Mouse (Mus musculus): Measurements from ENCODE around the gene Adamts6. TPM values are rescaled to one million over a fixed set of nuclear protein-coding genes. Genes with fewer than 3 reads are reported as not detected.

The Adamts6 gene
- polyA plus RNA-seq, 1 experiment from 2014 or later: 4.5 TPM

DNA sequence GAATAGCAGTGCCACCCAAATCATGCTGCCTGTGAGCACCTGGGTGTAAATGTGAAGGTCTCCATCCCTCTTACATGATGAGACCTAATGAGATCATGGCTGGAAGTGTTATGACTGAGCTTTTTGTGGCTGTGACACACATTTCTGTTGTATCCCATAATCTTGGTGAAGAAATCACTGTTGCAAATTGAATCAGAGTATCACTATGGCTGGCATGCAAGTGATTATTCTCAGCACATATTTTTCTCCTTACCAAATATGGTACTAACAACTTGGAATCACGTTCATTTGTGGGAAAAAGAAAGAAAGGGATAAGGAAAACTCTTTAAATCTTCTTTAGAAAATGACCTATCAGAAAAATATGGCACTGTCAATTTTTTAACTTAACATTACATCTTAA lies 180.4 kb downstream of the Adamts6 start:
- H3K9ac ChIP-seq (replicated peaks): no peak overlapping the region
- H3K9me3 ChIP-seq: no peaks in the 10 kb centered on the region
- WGBS: 68% methylated on average over 1 of the region's 1 CpGs
- no peak overlapping the region for H3K4me2 ChIP-seq
- H3K36me3 ChIP-seq: peaks cover 16% of the 10 kb centered on the region
- no peaks in the 10 kb centered on the region for H3K27me3 ChIP-seq
- ATAC-seq (ENCODE audit: insufficient number of reproducible peaks, insufficient read depth, low FRiP score, low TSS enrichment, low read depth): no peak
- no peaks in the 10 kb centered on the region for H3K4me1 ChIP-seq (replicated peaks)
- H3K27ac ChIP-seq: no peak overlapping the region
- H3K4me3 ChIP-seq (replicated peaks): no peak overlapping the region

DNA sequence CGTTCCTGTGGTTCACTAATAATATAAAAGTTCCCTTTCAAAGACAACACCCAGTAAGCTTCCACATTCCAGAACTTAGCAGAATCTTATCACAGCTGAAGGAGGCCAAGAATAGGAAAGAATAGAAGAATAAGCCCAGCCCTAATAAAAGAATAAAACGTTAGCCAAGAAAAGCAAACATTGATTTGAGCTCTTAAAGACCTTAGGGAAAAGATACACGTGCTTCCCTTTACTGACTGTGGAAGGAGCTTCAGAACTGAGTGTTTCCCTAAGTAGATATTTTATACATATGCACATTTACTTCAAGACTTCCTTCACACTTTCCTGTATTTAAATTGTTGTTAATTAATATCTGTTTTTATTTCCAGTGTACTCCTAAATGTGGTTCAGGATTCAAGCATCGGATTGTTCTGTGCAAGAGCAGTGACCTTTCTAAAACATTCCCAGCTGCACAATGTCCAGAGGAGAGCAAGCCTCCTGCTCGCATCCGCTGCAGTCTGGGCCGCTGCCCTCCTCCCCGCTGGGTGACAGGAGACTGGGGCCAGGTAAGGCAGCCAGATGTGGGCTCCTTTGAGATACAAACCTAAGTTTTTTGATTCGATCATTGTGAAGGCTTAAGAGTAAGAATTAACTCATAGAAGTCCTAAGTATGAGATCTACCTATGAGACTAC lies 188.8 kb downstream of the Adamts6 start:
- 80% methylated on average over 9 of the region's 9 CpGs for WGBS
- Histone ChIP-seq H3K4me3 (replicated peaks) (no peak overlapping the region), H3K36me3 (peaks cover 18% of the 10 kb centered on the region), H3K9ac (replicated peaks) (no peak overlapping the region), H3K27ac (no peak overlapping the region), H3K9me3 (no peaks in the 10 kb centered on the region), H3K4me2 (no peak overlapping the region), H3K27me3 (no peaks in the 10 kb centered on the region), H3K4me1 (replicated peaks) (no peaks in the 10 kb centered on the region; the same call in 1 of the 2 replicates)
- no peak for ATAC-seq (ENCODE audit: insufficient number of reproducible peaks, insufficient read depth, low FRiP score, low TSS enrichment, low read depth)

DNA sequence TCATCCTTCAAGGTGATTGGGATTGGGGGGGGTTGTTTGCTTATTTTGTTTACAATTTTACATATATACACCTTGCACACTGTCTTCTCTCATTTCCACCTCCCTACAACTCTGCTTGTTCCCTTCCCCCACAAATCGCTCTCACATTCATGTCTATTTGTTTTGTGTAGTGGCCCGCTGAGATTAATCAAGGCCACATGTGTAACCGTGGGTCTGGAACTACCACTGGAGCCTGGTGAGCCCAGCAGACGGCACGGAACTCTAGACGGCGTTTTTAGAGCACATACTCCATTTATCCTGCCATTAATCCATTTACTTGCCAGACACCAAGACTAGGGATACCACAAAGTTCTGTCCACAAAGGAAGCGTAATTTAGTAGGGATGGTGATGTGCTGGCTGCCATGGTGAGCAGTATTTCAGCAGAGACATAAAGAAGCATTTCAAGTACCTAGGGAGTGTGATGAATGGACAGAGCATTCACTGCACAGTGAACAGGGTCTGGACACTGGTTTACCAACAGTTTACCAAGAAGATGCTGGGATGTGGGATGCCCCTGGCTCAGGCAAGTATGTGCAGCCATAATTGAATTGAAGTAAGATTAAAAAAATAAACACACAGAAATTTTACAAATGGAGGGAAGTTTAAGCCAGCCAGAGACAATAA lies 194.9 kb downstream of the Adamts6 start:
- Histone ChIP-seq H3K9ac (replicated peaks) (no peak overlapping the region), H3K4me2 (no peak overlapping the region; the same call in 1 of the 2 replicates), H3K4me1 (replicated peaks) (peaks cover 11% of the 10 kb centered on the region), H3K36me3 (peaks cover 6% of the 10 kb centered on the region), H3K9me3 (no peaks in the 10 kb centered on the region), H3K4me3 (replicated peaks) (no peak overlapping the region), H3K27me3 (no peaks in the 10 kb centered on the region), H3K27ac (peak overlapping the region; percentile 80)
- peak; percentile 37; the same call in 1 of the 2 replicates for ATAC-seq (ENCODE audit: insufficient number of reproducible peaks, insufficient read depth, low FRiP score, low TSS enrichment, low read depth)
- WGBS: 15% methylated on average over 8 of the region's 8 CpGs

DNA sequence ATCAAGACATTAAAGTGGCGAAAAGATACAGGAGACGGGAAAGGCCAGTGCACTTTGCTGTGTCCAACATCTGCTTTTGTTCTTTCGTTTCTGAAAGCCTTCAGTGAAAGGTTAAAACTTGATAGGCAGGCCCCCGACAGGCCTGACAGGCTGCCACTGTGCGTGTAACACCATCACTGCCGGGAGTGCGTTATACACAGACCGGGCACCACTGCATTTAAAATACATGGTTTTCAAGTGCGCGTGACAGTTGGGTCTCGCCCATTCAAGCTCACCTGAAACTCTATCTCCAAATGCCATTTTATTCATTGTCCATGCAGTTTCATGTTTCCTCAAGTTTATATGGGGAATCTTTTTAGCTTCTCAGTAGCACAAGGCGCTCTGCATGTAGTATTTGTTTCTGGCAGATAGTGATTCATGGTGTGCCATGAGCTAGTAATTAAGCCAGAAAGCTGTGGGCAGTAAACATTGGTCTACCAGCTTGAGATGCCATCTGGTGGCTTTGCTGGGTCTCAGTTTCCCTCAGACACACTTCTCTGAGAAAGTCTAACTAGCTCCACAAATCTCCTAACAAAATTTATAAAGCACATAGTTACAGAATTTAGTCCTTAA lies 195.6 kb downstream of the Adamts6 start:
- H3K9ac ChIP-seq (replicated peaks): no peak overlapping the region
- ATAC-seq (ENCODE audit: insufficient number of reproducible peaks, insufficient read depth, low FRiP score, low TSS enrichment, low read depth): no peak
- no peak overlapping the region for H3K4me2 ChIP-seq
- 55% methylated on average over 12 of the region's 12 CpGs for WGBS
- H3K4me3 ChIP-seq (replicated peaks): no peak overlapping the region
- no peaks in the 10 kb centered on the region for H3K9me3 ChIP-seq
- peak overlapping the region; percentile 80 for H3K27ac ChIP-seq
- H3K27me3 ChIP-seq: no peaks in the 10 kb centered on the region
- peaks cover 6% of the 10 kb centered on the region for H3K36me3 ChIP-seq
- H3K4me1 ChIP-seq (replicated peaks): peaks cover 11% of the 10 kb centered on the region

DNA sequence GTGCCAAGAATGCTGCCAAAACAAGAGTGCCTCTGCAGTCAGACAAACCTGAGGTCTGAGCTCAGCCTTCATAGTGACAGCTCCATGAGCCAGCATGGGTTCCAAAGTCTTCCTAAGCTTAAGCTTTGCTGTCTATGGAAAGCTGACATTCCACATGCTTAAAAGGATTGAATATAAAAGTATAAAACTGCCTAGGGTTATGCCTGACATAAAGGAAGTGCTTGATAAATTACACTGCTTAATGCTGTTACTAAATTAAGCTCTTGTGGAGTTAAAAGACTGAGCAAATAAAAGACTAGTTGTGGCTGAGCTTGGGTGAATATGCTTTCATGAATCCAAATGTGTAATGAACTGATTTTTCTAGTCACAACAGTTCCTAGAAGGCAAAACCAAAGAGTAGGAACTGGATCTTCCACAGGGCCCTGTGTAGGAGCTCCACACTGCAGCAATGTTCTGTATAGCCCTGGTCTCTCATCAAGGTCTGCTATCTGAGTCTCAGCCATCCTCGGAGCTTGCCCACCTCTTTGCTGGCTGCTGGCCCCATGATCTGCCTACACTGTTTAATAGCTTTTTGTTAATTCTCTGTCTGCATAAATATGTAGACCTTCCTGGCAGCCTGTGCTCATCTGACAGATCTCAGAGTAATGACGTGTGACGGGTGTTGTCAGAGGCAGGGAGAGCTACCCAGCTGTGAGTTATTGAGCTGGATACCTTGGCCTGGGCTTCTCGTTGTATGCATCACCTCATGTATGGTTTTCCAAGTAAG lies 203.6 kb downstream of the Adamts6 start:
- Histone ChIP-seq H3K4me3 (replicated peaks) (no peak overlapping the region), H3K36me3 (peaks cover 4% of the 10 kb centered on the region; the same call in 1 of the 2 replicates), H3K4me1 (replicated peaks) (peaks cover 40% of the 10 kb centered on the region), H3K9me3 (no peaks in the 10 kb centered on the region), H3K9ac (replicated peaks) (no peak overlapping the region), H3K4me2 (no peak overlapping the region), H3K27me3 (no peaks in the 10 kb centered on the region), H3K27ac (no peak overlapping the region)
- 73% methylated on average over 4 of the region's 4 CpGs for WGBS
- ATAC-seq (ENCODE audit: insufficient number of reproducible peaks, insufficient read depth, low FRiP score, low TSS enrichment, low read depth): no peak

DNA sequence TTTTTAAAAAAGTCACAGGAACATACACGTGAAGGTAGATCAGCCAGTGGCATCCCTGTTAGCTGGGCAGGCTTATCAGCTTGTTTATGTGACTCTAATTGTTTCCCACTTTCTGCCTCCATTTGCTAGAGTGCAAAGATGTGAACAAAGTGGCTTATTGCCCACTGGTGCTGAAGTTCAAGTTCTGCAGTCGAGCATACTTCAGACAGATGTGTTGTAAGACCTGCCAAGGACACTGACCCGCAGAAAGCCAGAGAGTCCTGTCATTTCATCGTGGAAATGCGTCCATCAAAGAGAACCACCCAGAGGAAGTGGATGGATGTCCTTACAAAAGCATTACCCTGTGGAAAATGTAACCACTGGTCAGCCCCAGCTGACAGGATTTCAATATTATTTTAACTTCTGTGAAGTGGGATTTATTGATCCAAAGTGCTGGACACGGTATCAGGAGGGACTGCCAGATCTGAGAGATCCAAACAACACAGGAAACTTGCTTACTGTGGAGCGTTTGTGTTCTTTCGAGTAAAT lies 205.9 kb downstream of the Adamts6 start:
- Histone ChIP-seq H3K9me3 (no peaks in the 10 kb centered on the region), H3K4me1 (replicated peaks) (peaks cover 40% of the 10 kb centered on the region), H3K9ac (replicated peaks) (no peak overlapping the region), H3K27ac (peak overlapping the region; percentile 56; the same call in 1 of the 2 replicates), H3K27me3 (no peaks in the 10 kb centered on the region), H3K4me3 (replicated peaks) (no peak overlapping the region), H3K36me3 (peaks cover 4% of the 10 kb centered on the region; the same call in 1 of the 2 replicates), H3K4me2 (no peak overlapping the region)
- 60% methylated on average over 8 of the region's 8 CpGs for WGBS
- ATAC-seq (ENCODE audit: insufficient number of reproducible peaks, insufficient read depth, low FRiP score, low TSS enrichment, low read depth): no peak

DNA sequence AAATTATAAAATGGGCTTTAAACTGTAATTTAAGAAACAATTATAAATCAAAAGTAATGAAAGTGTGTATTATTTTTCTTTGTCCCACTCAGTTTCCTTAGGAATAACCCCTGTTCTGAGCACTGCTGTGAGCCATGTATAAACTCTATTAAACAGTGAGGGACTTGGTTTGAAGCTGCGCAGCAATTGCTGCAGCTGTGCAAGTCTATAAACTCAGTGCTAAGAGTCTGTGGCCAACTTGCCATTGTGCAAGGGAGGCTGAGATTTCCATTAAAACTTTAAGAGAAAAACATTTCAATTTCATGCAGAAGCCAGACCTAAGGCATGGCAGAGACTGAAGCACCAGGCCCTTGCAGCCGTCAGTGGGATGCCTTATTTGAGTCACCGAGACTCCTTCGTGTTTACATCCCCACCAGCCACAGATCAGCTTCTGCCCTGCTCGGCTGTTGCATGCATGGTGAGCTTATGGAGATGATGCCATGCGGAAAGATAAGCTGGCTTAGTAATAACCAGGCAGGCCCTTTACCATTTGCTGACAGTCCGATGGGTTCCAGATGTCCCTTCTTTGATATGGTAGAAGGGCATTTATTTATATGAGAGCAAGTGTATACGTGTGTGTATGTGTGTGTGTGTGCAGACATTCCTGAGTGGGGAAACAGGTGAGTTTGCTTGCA lies 206.7 kb downstream of the Adamts6 start:
- no peak overlapping the region for H3K4me3 ChIP-seq (replicated peaks)
- 35% methylated on average over 8 of the region's 8 CpGs for WGBS
- H3K36me3 ChIP-seq: peaks cover 4% of the 10 kb centered on the region; the same call in 1 of the 2 replicates
- H3K9ac ChIP-seq (replicated peaks): no peak overlapping the region
- H3K27me3 ChIP-seq: no peaks in the 10 kb centered on the region
- ATAC-seq (ENCODE audit: insufficient number of reproducible peaks, insufficient read depth, low FRiP score, low TSS enrichment, low read depth): peak; percentile 60; the same call in 1 of the 2 replicates
- H3K9me3 ChIP-seq: no peaks in the 10 kb centered on the region
- H3K27ac ChIP-seq: peak overlapping the region; percentile 82
- H3K4me1 ChIP-seq (replicated peaks): peaks cover 40% of the 10 kb centered on the region
- H3K4me2 ChIP-seq: peak overlapping the region; percentile 13; the same call in 1 of the 2 replicates

DNA sequence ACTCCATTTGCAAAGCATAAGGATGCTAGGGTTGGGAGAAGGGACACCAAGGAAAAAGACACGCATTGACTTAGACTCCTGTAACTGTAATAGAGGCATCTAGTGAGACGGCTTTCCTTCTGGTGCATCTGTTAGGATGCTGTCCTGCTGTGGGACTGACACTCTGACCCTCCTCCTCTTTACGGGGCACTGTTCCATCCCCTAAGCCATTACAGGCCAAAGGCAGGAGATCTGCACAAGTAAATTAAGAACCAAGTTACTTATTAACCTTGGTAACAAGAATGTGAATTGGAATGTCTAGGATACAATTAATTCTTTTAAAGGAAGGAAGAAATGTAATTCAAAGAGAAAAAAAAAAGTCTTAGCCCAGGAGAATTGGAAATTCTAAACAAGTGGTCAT lies 210.0 kb downstream of the Adamts6 start:
- H3K4me3 ChIP-seq (replicated peaks): no peak overlapping the region
- ATAC-seq (ENCODE audit: insufficient number of reproducible peaks, insufficient read depth, low FRiP score, low TSS enrichment, low read depth): no peak
- H3K9ac ChIP-seq (replicated peaks): no peak overlapping the region
- no peaks in the 10 kb centered on the region for H3K27me3 ChIP-seq
- 68% methylated on average over 3 of the region's 3 CpGs for WGBS
- peaks cover 29% of the 10 kb centered on the region for H3K4me1 ChIP-seq (replicated peaks)
- H3K9me3 ChIP-seq: no peaks in the 10 kb centered on the region
- H3K27ac ChIP-seq: no peak overlapping the region
- no peak overlapping the region for H3K4me2 ChIP-seq
- peaks cover 4% of the 10 kb centered on the region; the same call in 1 of the 2 replicates for H3K36me3 ChIP-seq

DNA sequence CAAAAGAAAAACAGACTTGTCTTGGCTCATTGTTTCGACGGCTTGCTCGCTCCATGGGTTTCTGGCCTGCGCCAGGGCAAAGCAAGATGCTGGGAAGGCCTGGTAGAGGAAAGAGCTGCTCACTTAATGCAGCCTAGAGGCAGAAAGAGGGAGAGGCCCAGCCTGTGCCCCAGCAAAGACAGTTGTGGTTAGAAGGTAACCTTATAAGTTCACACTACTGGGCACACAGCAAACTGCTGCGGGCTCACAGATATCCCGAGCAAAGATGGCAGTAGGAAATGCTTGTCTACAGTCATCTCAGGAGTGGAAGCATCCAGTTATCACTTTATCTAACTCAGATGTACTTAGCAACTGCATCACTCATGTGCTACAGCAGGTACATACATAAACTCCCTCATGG lies 211.0 kb downstream of the Adamts6 start:
- Histone ChIP-seq H3K9ac (replicated peaks) (no peak overlapping the region), H3K27ac (no peak overlapping the region), H3K4me3 (replicated peaks) (no peak overlapping the region), H3K9me3 (no peaks in the 10 kb centered on the region), H3K27me3 (no peaks in the 10 kb centered on the region), H3K4me1 (replicated peaks) (peaks cover 18% of the 10 kb centered on the region), H3K4me2 (no peak overlapping the region), H3K36me3 (peaks cover 4% of the 10 kb centered on the region; the same call in 1 of the 2 replicates)
- 94% methylated on average over 6 of the region's 6 CpGs for WGBS
- ATAC-seq (ENCODE audit: insufficient number of reproducible peaks, insufficient read depth, low FRiP score, low TSS enrichment, low read depth): no peak

All from limb, embryonic 12.5 days (tissue).